Mouse (Mus musculus): ENCODE data around the gene A630076J17Rik. TPM values are rescaled to one million over a fixed set of nuclear protein-coding genes. Genes with fewer than 3 reads are reported as not detected.

Gene A630076J17Rik
- polyA plus RNA-seq, 1 experiment: not detected

DNA sequence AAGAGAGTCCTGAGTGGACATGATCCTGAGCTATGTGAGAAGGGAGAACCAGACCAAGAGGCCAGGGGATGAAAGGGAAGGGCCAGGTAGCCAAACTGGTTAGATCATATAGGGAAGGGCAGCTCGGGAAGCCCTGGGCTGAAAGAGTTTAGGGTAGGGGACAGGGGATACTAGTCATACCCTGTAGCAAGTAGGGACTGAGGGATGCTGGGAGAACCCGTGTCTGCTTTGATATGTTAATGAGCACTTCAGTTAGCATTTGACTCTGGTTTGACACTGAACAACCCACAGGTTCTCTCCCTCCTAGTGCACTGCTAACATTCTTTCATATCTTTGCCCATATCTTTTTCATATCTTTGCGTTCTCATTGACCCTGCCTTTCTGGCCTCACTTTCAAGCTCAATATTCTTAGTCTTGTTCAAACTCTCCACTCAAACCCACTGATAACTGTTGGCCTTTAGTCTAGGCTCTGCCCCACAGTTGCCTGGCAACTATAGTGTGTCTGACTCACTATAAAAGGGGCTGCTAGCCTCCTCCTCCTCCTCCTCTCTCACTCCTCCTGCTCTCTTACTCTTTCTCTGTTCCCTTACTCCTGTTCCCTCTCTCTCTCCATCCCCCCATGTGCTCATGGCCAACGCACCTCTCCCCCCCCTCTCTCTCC is 23.8 kb upstream of the A630076J17Rik start:
- no peaks in the 10 kb centered on the region for H3K36me3 ChIP-seq (ENCODE audit: control insufficient read depth, insufficient read depth, low read length, poor library complexity, severe bottlenecking)
- no peak overlapping the region for H3K9ac ChIP-seq (ENCODE audit: low read depth, poor library complexity, severe bottlenecking)
- H3K27ac ChIP-seq (ENCODE audit: insufficient read depth, low read length): no peak overlapping the region
- no peaks in the 10 kb centered on the region for H3K27me3 ChIP-seq (ENCODE audit: control insufficient read depth, insufficient read depth, low read length, poor library complexity, severe bottlenecking)
- no peak for TF ChIP-seq CTCF (IDR thresholded peaks at IDR 0.05; ENCODE audit: low read depth, low read length)
- no peak for TF ChIP-seq POLR2A (IDR thresholded peaks at IDR 0.05; ENCODE audit: insufficient read depth, low read length)
- TF ChIP-seq EP300 (IDR thresholded peaks at IDR 0.05; ENCODE audit: insufficient read depth, low read depth, low read length): no peak
- no peaks in the 10 kb centered on the region for H3K9me3 ChIP-seq (replicated peaks; ENCODE audit: control insufficient read depth, insufficient read depth, low read length, poor library complexity, severe bottlenecking)
- H3K4me1 ChIP-seq (ENCODE audit: control insufficient read depth, insufficient read depth, low read length): no peaks in the 10 kb centered on the region
- no peak overlapping the region for H3K4me3 ChIP-seq (ENCODE audit: low read depth, low read length)

DNA sequence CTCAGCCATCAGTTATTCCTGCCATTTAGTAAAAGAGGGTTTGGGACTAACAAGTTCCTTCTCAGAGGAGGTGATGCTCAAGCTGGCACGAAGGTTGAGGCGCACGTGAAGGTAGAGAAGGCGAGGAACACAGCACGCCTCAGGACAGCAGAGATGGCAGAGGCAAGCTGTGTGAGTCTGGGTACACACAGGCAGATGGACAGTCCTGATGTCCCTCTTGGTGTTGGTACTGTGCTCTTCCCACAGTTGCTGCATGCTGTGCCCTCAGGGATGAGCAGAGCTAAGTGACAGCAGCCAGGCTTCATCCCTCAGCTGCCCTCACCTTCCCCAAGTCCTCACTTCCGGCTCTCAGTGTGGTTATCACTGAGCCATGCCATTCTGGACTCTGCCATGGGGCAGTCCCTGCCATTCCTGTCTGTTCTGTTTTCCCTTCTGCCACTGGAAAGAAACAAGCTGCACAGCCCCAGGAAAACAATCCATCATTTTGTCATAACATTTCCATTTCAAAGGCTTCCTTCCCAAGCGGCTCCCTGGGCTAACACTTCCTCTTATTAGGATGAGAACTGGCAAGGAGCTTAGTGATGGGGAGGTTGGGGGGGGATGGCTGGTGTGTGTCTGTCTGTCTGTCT is 22.7 kb upstream of the A630076J17Rik start:
- H3K27me3 ChIP-seq (ENCODE audit: control insufficient read depth, insufficient read depth, low read length, poor library complexity, severe bottlenecking): no peaks in the 10 kb centered on the region
- no peak for TF ChIP-seq POLR2A (IDR thresholded peaks at IDR 0.05; ENCODE audit: insufficient read depth, low read length)
- no peak for TF ChIP-seq EP300 (IDR thresholded peaks at IDR 0.05; ENCODE audit: insufficient read depth, low read depth, low read length)
- TF ChIP-seq CTCF (IDR thresholded peaks at IDR 0.05; ENCODE audit: low read depth, low read length): no peak
- H3K36me3 ChIP-seq (ENCODE audit: control insufficient read depth, insufficient read depth, low read length, poor library complexity, severe bottlenecking): no peaks in the 10 kb centered on the region
- no peaks in the 10 kb centered on the region for H3K4me1 ChIP-seq (ENCODE audit: control insufficient read depth, insufficient read depth, low read length)
- no peak overlapping the region for H3K9ac ChIP-seq (ENCODE audit: low read depth, poor library complexity, severe bottlenecking)
- H3K27ac ChIP-seq (ENCODE audit: insufficient read depth, low read length): no peak overlapping the region
- no peaks in the 10 kb centered on the region for H3K9me3 ChIP-seq (replicated peaks; ENCODE audit: control insufficient read depth, insufficient read depth, low read length, poor library complexity, severe bottlenecking)
- H3K4me3 ChIP-seq (ENCODE audit: low read depth, low read length): no peak overlapping the region

DNA sequence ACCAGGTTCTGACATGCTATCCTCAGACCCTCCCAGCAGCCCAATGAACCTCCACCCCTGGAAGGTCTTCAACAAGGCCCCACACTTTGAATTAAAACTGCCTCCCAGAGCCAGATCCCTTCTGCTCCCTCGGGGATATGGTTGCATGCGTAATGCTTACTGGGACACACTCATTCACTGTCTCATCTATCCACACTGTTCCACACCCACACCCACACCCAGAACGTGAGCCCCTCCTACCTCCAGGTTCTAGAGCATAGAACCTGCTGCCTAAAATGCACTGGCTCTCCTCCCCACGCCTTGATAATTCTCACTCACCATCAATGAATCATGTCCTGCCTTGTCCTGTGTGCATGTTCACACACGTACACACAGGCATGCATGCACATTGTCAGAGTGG is 15.8 kb upstream of the A630076J17Rik start:
- H3K27me3 ChIP-seq (ENCODE audit: control insufficient read depth, insufficient read depth, low read length, poor library complexity, severe bottlenecking): no peaks in the 10 kb centered on the region
- H3K27ac ChIP-seq (ENCODE audit: insufficient read depth, low read length): no peak overlapping the region
- H3K4me1 ChIP-seq (ENCODE audit: control insufficient read depth, insufficient read depth, low read length): no peaks in the 10 kb centered on the region
- H3K9me3 ChIP-seq (replicated peaks; ENCODE audit: control insufficient read depth, insufficient read depth, low read length, poor library complexity, severe bottlenecking): no peaks in the 10 kb centered on the region
- TF ChIP-seq CTCF (IDR thresholded peaks at IDR 0.05; ENCODE audit: low read depth, low read length) (no peak), EP300 (IDR thresholded peaks at IDR 0.05; ENCODE audit: insufficient read depth, low read depth, low read length) (no peak), POLR2A (IDR thresholded peaks at IDR 0.05; ENCODE audit: insufficient read depth, low read length) (no peak)
- no peak overlapping the region for H3K9ac ChIP-seq (ENCODE audit: low read depth, poor library complexity, severe bottlenecking)
- H3K4me3 ChIP-seq (ENCODE audit: low read depth, low read length): no peak overlapping the region
- H3K36me3 ChIP-seq (ENCODE audit: control insufficient read depth, insufficient read depth, low read length, poor library complexity, severe bottlenecking): no peaks in the 10 kb centered on the region

DNA sequence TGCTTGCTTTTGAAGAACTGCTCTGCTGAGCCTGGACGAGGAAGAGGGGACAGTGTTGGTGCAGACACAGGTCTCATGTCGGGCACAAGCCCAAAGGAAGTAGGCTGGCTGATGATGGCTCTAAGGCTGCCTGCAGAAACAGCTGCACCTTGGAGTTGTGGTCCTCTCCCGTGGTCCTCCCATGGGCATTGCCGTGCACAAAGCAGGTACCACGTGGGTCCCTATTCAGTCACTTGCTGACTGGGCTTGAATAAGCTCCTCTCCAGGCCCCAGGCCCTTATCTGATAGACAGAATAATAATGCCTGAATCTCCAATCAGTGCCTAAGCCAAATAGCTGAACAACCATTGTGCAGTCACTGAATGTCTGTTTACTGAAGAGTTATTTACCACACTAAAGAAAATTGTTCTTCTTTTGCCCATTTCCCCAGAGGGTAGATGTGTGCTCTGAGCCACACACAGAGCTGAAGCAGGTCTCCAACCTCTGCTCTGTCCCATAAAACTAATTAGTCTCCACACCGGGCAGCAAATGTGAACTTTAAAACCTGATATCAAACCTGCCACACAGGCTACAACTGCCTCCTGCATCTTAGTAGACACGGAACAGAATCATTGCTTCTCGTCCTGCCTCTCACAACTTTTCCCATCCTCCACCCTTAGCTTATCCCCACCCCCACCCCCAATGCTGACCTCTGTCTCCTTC is 13.9 kb upstream of the A630076J17Rik start:
- Histone ChIP-seq H3K4me1 (ENCODE audit: control insufficient read depth, insufficient read depth, low read length) (no peaks in the 10 kb centered on the region), H3K9me3 (replicated peaks; ENCODE audit: control insufficient read depth, insufficient read depth, low read length, poor library complexity, severe bottlenecking) (no peaks in the 10 kb centered on the region), H3K4me3 (ENCODE audit: low read depth, low read length) (no peak overlapping the region), H3K9ac (ENCODE audit: low read depth, poor library complexity, severe bottlenecking) (no peak overlapping the region), H3K36me3 (ENCODE audit: control insufficient read depth, insufficient read depth, low read length, poor library complexity, severe bottlenecking) (no peaks in the 10 kb centered on the region), H3K27ac (ENCODE audit: insufficient read depth, low read length) (no peak overlapping the region), H3K27me3 (ENCODE audit: control insufficient read depth, insufficient read depth, low read length, poor library complexity, severe bottlenecking) (no peaks in the 10 kb centered on the region)
- TF ChIP-seq CTCF (IDR thresholded peaks at IDR 0.05; ENCODE audit: low read depth, low read length) (no peak), EP300 (IDR thresholded peaks at IDR 0.05; ENCODE audit: insufficient read depth, low read depth, low read length) (no peak), POLR2A (IDR thresholded peaks at IDR 0.05; ENCODE audit: insufficient read depth, low read length) (no peak)

DNA sequence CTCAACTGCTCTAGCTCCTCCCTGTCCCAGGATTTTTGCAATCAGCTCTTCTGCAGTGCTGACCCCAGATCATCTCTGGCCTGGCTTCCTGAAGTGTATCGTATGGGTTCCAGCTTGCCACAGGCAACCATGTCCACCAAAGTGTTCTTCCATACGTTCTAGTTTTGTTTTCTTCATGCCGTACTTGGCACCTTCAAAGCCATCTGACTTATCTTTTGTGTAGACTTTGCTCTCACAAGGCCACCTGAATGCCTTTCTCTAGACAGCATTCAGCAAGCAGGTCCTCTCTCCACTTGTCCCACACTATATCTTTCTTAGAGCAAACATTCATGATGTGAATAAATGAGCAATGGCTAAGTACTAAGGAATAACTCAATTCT is 13.3 kb upstream of the A630076J17Rik start:
- Histone ChIP-seq H3K27ac (ENCODE audit: insufficient read depth, low read length) (no peak overlapping the region), H3K4me3 (ENCODE audit: low read depth, low read length) (no peak overlapping the region), H3K9ac (ENCODE audit: low read depth, poor library complexity, severe bottlenecking) (no peak overlapping the region), H3K4me1 (ENCODE audit: control insufficient read depth, insufficient read depth, low read length) (no peaks in the 10 kb centered on the region), H3K36me3 (ENCODE audit: control insufficient read depth, insufficient read depth, low read length, poor library complexity, severe bottlenecking) (no peaks in the 10 kb centered on the region), H3K27me3 (ENCODE audit: control insufficient read depth, insufficient read depth, low read length, poor library complexity, severe bottlenecking) (no peaks in the 10 kb centered on the region), H3K9me3 (replicated peaks; ENCODE audit: control insufficient read depth, insufficient read depth, low read length, poor library complexity, severe bottlenecking) (no peaks in the 10 kb centered on the region)
- TF ChIP-seq POLR2A (IDR thresholded peaks at IDR 0.05; ENCODE audit: insufficient read depth, low read length) (no peak), CTCF (IDR thresholded peaks at IDR 0.05; ENCODE audit: low read depth, low read length) (no peak), EP300 (IDR thresholded peaks at IDR 0.05; ENCODE audit: insufficient read depth, low read depth, low read length) (no peak)

DNA sequence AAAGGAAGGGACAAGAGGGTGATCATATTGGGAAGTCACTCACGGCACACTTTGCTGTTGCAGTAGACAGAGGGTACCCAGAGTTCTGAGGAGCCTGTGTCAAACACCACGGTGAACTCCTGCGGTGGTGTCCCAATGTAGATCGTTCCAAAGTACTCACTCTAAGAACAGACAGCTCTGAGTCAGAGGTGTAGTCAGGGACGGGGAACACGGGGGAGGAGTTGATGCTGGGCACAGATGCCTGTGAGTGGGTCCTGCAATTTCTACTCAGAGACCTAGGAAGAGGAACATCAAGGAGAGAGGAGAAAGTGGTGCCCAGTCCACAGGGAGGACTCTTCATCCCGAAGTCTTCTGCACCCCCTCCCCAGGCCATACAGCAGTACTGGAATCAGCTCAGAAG is 11.8 kb upstream of the A630076J17Rik start:
- Histone ChIP-seq H3K27ac (ENCODE audit: insufficient read depth, low read length) (no peak overlapping the region), H3K27me3 (ENCODE audit: control insufficient read depth, insufficient read depth, low read length, poor library complexity, severe bottlenecking) (no peaks in the 10 kb centered on the region), H3K4me1 (ENCODE audit: control insufficient read depth, insufficient read depth, low read length) (no peaks in the 10 kb centered on the region), H3K4me3 (ENCODE audit: low read depth, low read length) (no peak overlapping the region), H3K36me3 (ENCODE audit: control insufficient read depth, insufficient read depth, low read length, poor library complexity, severe bottlenecking) (no peaks in the 10 kb centered on the region), H3K9ac (ENCODE audit: low read depth, poor library complexity, severe bottlenecking) (no peak overlapping the region), H3K9me3 (replicated peaks; ENCODE audit: control insufficient read depth, insufficient read depth, low read length, poor library complexity, severe bottlenecking) (no peaks in the 10 kb centered on the region)
- TF ChIP-seq EP300 (IDR thresholded peaks at IDR 0.05; ENCODE audit: insufficient read depth, low read depth, low read length): no peak
